Mouse (Mus musculus): ENCODE measurements around the gene Rabac1. TPM values are rescaled to one million over a fixed set of nuclear protein-coding genes. Genes with fewer than 3 reads are reported as not detected.

The Rabac1 gene
- polyA plus RNA-seq, 1 experiment from 2014 or later = 211 TPM

- no peak for TF ChIP-seq CTCF (IDR thresholded peaks at IDR 0.05)
- POLR2A ChIA-PET = no interaction called here
- H3K27me3 ChIP-seq = peaks cover 6% of the 10 kb centered on the region
- CTCF ChIA-PET = interaction anchor here (3.2 kb wide), 1 partner anchor 74 kb away, joined by 9 read pairs; no protein-coding TSS in a partner anchor
- ATAC-seq = no peak
- no peak for DNase-seq (ENCODE audit: low read depth, low spot score)
- in situ Hi-C loops (cut with MboI; ENCODE audit: low pct_unique_long_range_greater_than_20kb) = loop anchor here (10.0 kb wide), 1 partner anchor 149 kb away; no protein-coding TSS in a partner anchor
Measured at GRCm38 (mm10) chr7:24964288-24964687, 8.3 kb downstream of the Rabac1 start.

GRCm38 (mm10) chr7:24955226-24955625 is 17.3 kb downstream of the Rabac1 start:
- no peak for ATAC-seq
- ChIA-PET CTCF (interaction anchor here (0.8 kb wide), 1 partner anchor 153 kb away, joined by 3 read pairs; no protein-coding TSS in a partner anchor), POLR2A (no interaction called here)
- DNase-seq (ENCODE audit: low read depth, low spot score) = no peak
- TF ChIP-seq CTCF (IDR thresholded peaks at IDR 0.05) = no peak
- in situ Hi-C loops (cut with MboI; ENCODE audit: low pct_unique_long_range_greater_than_20kb) = no loop called here
- H3K27me3 ChIP-seq = peaks cover 30% of the 10 kb centered on the region

- H3K27me3 ChIP-seq = peaks cover 37% of the 10 kb centered on the region
- ATAC-seq (no peak), DNase-seq (ENCODE audit: low read depth, low spot score) (no peak)
- in situ Hi-C loops (cut with MboI; ENCODE audit: low pct_unique_long_range_greater_than_20kb) = no loop called here
- ChIA-PET CTCF (interaction anchor here (0.8 kb wide), 1 partner anchor 154 kb away, joined by 3 read pairs; no protein-coding TSS in a partner anchor), POLR2A (interaction anchor here (0.6 kb wide), 1 partner anchor 63 kb away, joined by 3 read pairs; no protein-coding TSS in a partner anchor)
- no peak for TF ChIP-seq CTCF (IDR thresholded peaks at IDR 0.05)
Measured at GRCm38 (mm10) chr7:24954450-24954849, 18.1 kb downstream of the Rabac1 start.

- ChIA-PET CTCF (no interaction called here), POLR2A (interaction anchor here (0.6 kb wide), 1 partner anchor 63 kb away, joined by 3 read pairs; no protein-coding TSS in a partner anchor)
- DNase-seq (ENCODE audit: low read depth, low spot score) (no peak), ATAC-seq (no peak)
- TF ChIP-seq CTCF (IDR thresholded peaks at IDR 0.05) = no peak
- peaks cover 42% of the 10 kb centered on the region for H3K27me3 ChIP-seq
- in situ Hi-C loops (cut with MboI; ENCODE audit: low pct_unique_long_range_greater_than_20kb) = no loop called here
Measured at GRCm38 (mm10) chr7:24953966-24954365, 18.6 kb downstream of the Rabac1 start.

GRCm38 (mm10) chr7:24949958-24950623 is 22.5 kb downstream of the Rabac1 start:
- CTCF ChIA-PET = interaction anchor here (0.6 to 2.0 kb wide), 8 partner anchors 10 to 144 kb away, joined by 3 to 11 read pairs (median 4); no protein-coding TSS in a partner anchor
- POLR2A ChIA-PET = interaction anchor here (0.6 to 0.9 kb wide), 2 partner anchors 19 to 131 kb away, joined by 4 to 5 read pairs; no protein-coding TSS in a partner anchor
- DNase-seq (ENCODE audit: low read depth, low spot score) = no peak

GRCm38 (mm10) chr7:24948774-24949173 is 23.8 kb downstream of the Rabac1 start:
- H3K27me3 ChIP-seq = peaks cover 81% of the 10 kb centered on the region
- DNase-seq (ENCODE audit: low read depth, low spot score) (no peak), ATAC-seq (no peak)
- CTCF ChIA-PET = interaction anchor here (1.1 kb wide), 1 partner anchor 8 kb away, joined by 4 read pairs; no protein-coding TSS in a partner anchor
- in situ Hi-C loops (cut with MboI; ENCODE audit: low pct_unique_long_range_greater_than_20kb) = no loop called here
- TF ChIP-seq CTCF (IDR thresholded peaks at IDR 0.05) = no peak
- POLR2A ChIA-PET = no interaction called here

More at GRCm38 (mm10) chr7:24949958-24950623, 22.5 kb downstream of the Rabac1 start:
- TF ChIP-seq CTCF (IDR thresholded peaks at IDR 0.05) = peak; percentile 93
- peak; percentile 54 for ATAC-seq
- in situ Hi-C loops (cut with MboI; ENCODE audit: low pct_unique_long_range_greater_than_20kb) = no loop called here
- H3K27me3 ChIP-seq = peaks cover 69% of the 10 kb centered on the region

- no peak for ATAC-seq
Measured at GRCm38 (mm10) chr7:24947316-24948048, 25.1 kb downstream of the Rabac1 start.

GRCm38 (mm10) chr7:24944257-24944950 is 28.1 kb downstream of the Rabac1 start, which contains the start of gene Gm4881:
Gene Gm4881, minus strand, starts transcription at chr7:24944494.
- ATAC-seq = no peak
- ChIA-PET POLR2A (interaction anchor here (0.7 kb wide), 1 partner anchor 127 kb away, joined by 3 read pairs; no protein-coding TSS in a partner anchor), CTCF (no interaction called here)
- in situ Hi-C loops (cut with MboI; ENCODE audit: low pct_unique_long_range_greater_than_20kb) = no loop called here
- DNase-seq (ENCODE audit: low read depth, low spot score) = no peak
- no peak for TF ChIP-seq CTCF (IDR thresholded peaks at IDR 0.05)
- peaks cover 64% of the 10 kb centered on the region for H3K27me3 ChIP-seq

More at GRCm38 (mm10) chr7:24947316-24948048, 25.1 kb downstream of the Rabac1 start:
- no peak for TF ChIP-seq CTCF (IDR thresholded peaks at IDR 0.05)
- DNase-seq (ENCODE audit: low read depth, low spot score) = no peak
- ChIA-PET POLR2A (interaction anchor here (0.6 kb wide), 1 partner anchor 384 kb away, joined by 4 read pairs; no protein-coding TSS in a partner anchor), CTCF (interaction anchor here (0.6 to 0.7 kb wide), 2 partner anchors 10 to 130 kb away, joined by 3 to 4 read pairs; no protein-coding TSS in a partner anchor)
- in situ Hi-C loops (cut with MboI; ENCODE audit: low pct_unique_long_range_greater_than_20kb) = no loop called here
- H3K27me3 ChIP-seq = peaks cover 82% of the 10 kb centered on the region

GRCm38 (mm10) chr7:24943641-24944040 is 28.9 kb downstream of the Rabac1 start:
- ChIA-PET POLR2A (no interaction called here), CTCF (no interaction called here)
- ATAC-seq = no peak
- no peak for TF ChIP-seq CTCF (IDR thresholded peaks at IDR 0.05)
- no peak for DNase-seq (ENCODE audit: low read depth, low spot score)
- in situ Hi-C loops (cut with MboI; ENCODE audit: low pct_unique_long_range_greater_than_20kb) = no loop called here
- H3K27me3 ChIP-seq = peaks cover 57% of the 10 kb centered on the region

GRCm38 (mm10) chr7:24931651-24932050 is 40.9 kb downstream of the Rabac1 start:
- ChIA-PET POLR2A (no interaction called here), CTCF (no interaction called here)
- ATAC-seq = no peak

More at GRCm38 (mm10) chr7:24931651-24932050, 40.9 kb downstream of the Rabac1 start:
- no peak for TF ChIP-seq CTCF (IDR thresholded peaks at IDR 0.05)
- no peak for DNase-seq (ENCODE audit: low read depth, low spot score)
- H3K27me3 ChIP-seq = peaks cover 36% of the 10 kb centered on the region
- in situ Hi-C loops (cut with MboI; ENCODE audit: low pct_unique_long_range_greater_than_20kb) = no loop called here

All from Patski (cell line).